Mouse (Mus musculus) testis, adult 2 months (tissue): Measurements from ENCODE around the gene Nap1l1. TPM values are rescaled to one million over a fixed set of nuclear protein-coding genes. Genes with fewer than 3 reads are reported as not detected.

ENCODE experiments used
- H3K27ac ChIP-seq: fragments of 200-500 bp; 2 replicates; pipeline ENCODE4 v1.5.1; 2012; ENCODE audit warnings: low read depth, low read length; ENCODE audit not compliant: control insufficient read depth, insufficient read depth
- H3K27me3 ChIP-seq: fragments of 200-500 bp; 2 replicates; pipeline ENCODE4 v1.6.1; 2012; ENCODE audit warnings: mild to moderate bottlenecking, low read length, moderate library complexity; ENCODE audit not compliant: control insufficient read depth, insufficient read depth
- H3K36me3 ChIP-seq: fragments of 200-500 bp; 2 replicates; pipeline ENCODE4 v1.6.1; 2012; ENCODE audit warnings: mild to moderate bottlenecking, low read length; ENCODE audit not compliant: control insufficient read depth, insufficient read depth
- H3K4me1 ChIP-seq: fragments of 200-500 bp; 2 replicates; pipeline ENCODE4 v1.6.1; 2012; ENCODE audit warnings: low read length; ENCODE audit not compliant: control insufficient read depth, insufficient read depth
- H3K4me3 ChIP-seq: fragments of 200-500 bp; 2 replicates; pipeline ENCODE4 v1.5.1; 2012; ENCODE audit warnings: low read depth, mild to moderate bottlenecking, low read length, moderate library complexity, mixed read lengths; ENCODE audit not compliant: control insufficient read depth
- CTCF ChIP-seq: fragments of 200-500 bp; IDR thresholded peaks from 2 replicates; pipeline ENCODE4 v1.5.1; 2012; ENCODE audit warnings: low read depth, mild to moderate bottlenecking, inconsistent platforms, low read length, moderate library complexity; ENCODE audit not compliant: control insufficient read depth, insufficient read depth, insufficient replicate concordance
- POLR2A ChIP-seq: fragments of 200-500 bp; IDR thresholded peaks from 2 replicates; pipeline ENCODE4 v1.6.1; 2012; ENCODE audit warnings: low read depth, mild to moderate bottlenecking, inconsistent platforms, low read length, moderate library complexity; ENCODE audit not compliant: control insufficient read depth
- polyA plus RNA-seq: library from polyadenylated mRNA; depleted of rRNA; stranded (reverse); fragments of >200 nt; gene quantifications from 2 replicates; pipeline ENCODE4 v1.2.3, GENCODE M21; 2012

Nap1l1 gene
- polyA plus RNA-seq, 1 experiment: 23.5 TPM

GRCm38 (mm10) chr10:111451683-111452322, 21.2 kb upstream of the Nap1l1 start:
- H3K36me3 ChIP-seq: no peaks in the 10 kb centered on the region
- no peaks in the 10 kb centered on the region for H3K27me3 ChIP-seq
- H3K4me1 ChIP-seq: no peaks in the 10 kb centered on the region
- no peak for TF ChIP-seq CTCF
- TF ChIP-seq POLR2A: no peak
- H3K27ac ChIP-seq: no peak overlapping the region
- H3K4me3 ChIP-seq: no peak overlapping the region

GRCm38 (mm10) chr10:111452426-111452825, 20.6 kb upstream of the Nap1l1 start:
- no peaks in the 10 kb centered on the region for H3K27me3 ChIP-seq
- no peak for TF ChIP-seq POLR2A
- TF ChIP-seq CTCF: no peak
- no peak overlapping the region for H3K4me3 ChIP-seq
- no peak overlapping the region for H3K27ac ChIP-seq
- H3K36me3 ChIP-seq: no peaks in the 10 kb centered on the region
- H3K4me1 ChIP-seq: no peaks in the 10 kb centered on the region

- TF ChIP-seq CTCF (no peak), POLR2A (no peak)
- H3K27ac ChIP-seq: no peak overlapping the region
- no peak overlapping the region for H3K4me3 ChIP-seq
These were observed 18.2 kb upstream of the Nap1l1 start for GRCm38 (mm10) chr10:111454698-111455308.

GRCm38 (mm10) chr10:111458088-111458487, 14.9 kb upstream of the Nap1l1 start:
- TF ChIP-seq CTCF (no peak), POLR2A (no peak)

More at GRCm38 (mm10) chr10:111454698-111455308, 18.2 kb upstream of the Nap1l1 start:
- Histone ChIP-seq H3K27me3 (no peaks in the 10 kb centered on the region), H3K36me3 (no peaks in the 10 kb centered on the region), H3K4me1 (no peaks in the 10 kb centered on the region)

GRCm38 (mm10) chr10:111459040-111459439, 14.0 kb upstream of the Nap1l1 start:
- Histone ChIP-seq H3K36me3 (no peaks in the 10 kb centered on the region), H3K4me1 (no peaks in the 10 kb centered on the region), H3K27ac (no peak overlapping the region), H3K4me3 (no peak overlapping the region), H3K27me3 (no peaks in the 10 kb centered on the region)
- TF ChIP-seq POLR2A (no peak), CTCF (no peak)

More at GRCm38 (mm10) chr10:111458088-111458487, 14.9 kb upstream of the Nap1l1 start:
- no peaks in the 10 kb centered on the region for H3K4me1 ChIP-seq
- H3K27ac ChIP-seq: no peak overlapping the region
- no peaks in the 10 kb centered on the region for H3K36me3 ChIP-seq
- H3K4me3 ChIP-seq: no peak overlapping the region
- H3K27me3 ChIP-seq: no peaks in the 10 kb centered on the region

- no peak overlapping the region for H3K27ac ChIP-seq
- no peak overlapping the region for H3K4me3 ChIP-seq
- H3K27me3 ChIP-seq: no peaks in the 10 kb centered on the region
- no peaks in the 10 kb centered on the region for H3K4me1 ChIP-seq
- no peak for TF ChIP-seq POLR2A
- TF ChIP-seq CTCF: no peak
- H3K36me3 ChIP-seq: no peaks in the 10 kb centered on the region
These were observed 13.1 kb upstream of the Nap1l1 start for GRCm38 (mm10) chr10:111459874-111460273.

GRCm38 (mm10) chr10:111460381-111460780, 12.6 kb upstream of the Nap1l1 start:
- no peak overlapping the region for H3K27ac ChIP-seq

More at GRCm38 (mm10) chr10:111460381-111460780, 12.6 kb upstream of the Nap1l1 start:
- H3K36me3 ChIP-seq: no peaks in the 10 kb centered on the region
- H3K4me3 ChIP-seq: no peak overlapping the region
- TF ChIP-seq CTCF (no peak), POLR2A (no peak)
- no peaks in the 10 kb centered on the region for H3K27me3 ChIP-seq
- H3K4me1 ChIP-seq: no peaks in the 10 kb centered on the region
